Mouse (Mus musculus): Measurements from ENCODE around the gene Spata3. TPM values are rescaled to one million over a fixed set of nuclear protein-coding genes. Genes with fewer than 3 reads are reported as not detected.

Spata3 gene
- polyA plus RNA-seq (2017; shearing (Covaris generic)) = 0.20 TPM

DNA sequence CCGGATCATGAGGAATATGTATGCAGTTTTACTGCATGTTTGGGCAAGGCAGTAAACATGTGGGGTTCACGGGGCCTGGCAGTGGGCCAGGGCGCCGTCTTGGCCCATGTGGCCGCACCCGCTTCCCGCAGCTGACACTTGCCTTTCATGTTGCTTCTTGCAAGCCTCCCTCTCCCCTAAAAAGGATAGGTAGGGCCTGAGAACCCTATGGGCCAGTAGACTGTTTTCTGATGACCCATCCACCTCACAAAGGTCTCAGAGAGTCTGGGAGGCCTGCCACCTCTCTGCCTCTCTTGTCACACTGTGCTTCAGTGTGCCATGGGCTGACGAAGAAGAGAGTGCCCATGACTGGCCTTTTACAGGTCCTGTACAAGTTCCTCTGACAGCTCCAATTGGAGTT is at the start of gene Spata3:
Spata3 (plus strand) TSS at position 301 of the 400 bp plus-strand sequence.

GRCm38 (mm10) chr1:86045848-86046805 is 29.5 kb downstream of the Spata3 start, which contains the start of gene 2810459M11Rik:
2810459M11Rik (plus strand) TSS chr1:86045863.

GRCm38 (mm10) chr1:86064271-86064991 is 47.8 kb downstream of the Spata3 start, which contains the start of gene Psmd1:
Psmd1 (plus strand) TSS chr1:86064387.

Other genes with a start within 250 kb of the Spata3 start
- 32.1 TPM for gene A630001G21Rik, start 238.2 kb upstream of the Spata3 start, polyA plus RNA-seq (2017; shearing (Covaris generic))
- 244 TPM for gene Cab39, start 223.4 kb upstream of the Spata3 start, polyA plus RNA-seq (2017; shearing (Covaris generic))
- gene Itm2c, start 122.5 kb upstream of the Spata3 start, polyA plus RNA-seq (2017; shearing (Covaris generic)) = 373 TPM
- 0.25 TPM for gene 4933407L21Rik, start 88.3 kb upstream of the Spata3 start, polyA plus RNA-seq (2017; shearing (Covaris generic))
- gene Gpr55, start 55.8 kb upstream of the Spata3 start, polyA plus RNA-seq (2017; shearing (Covaris generic)) = 4.2 TPM
- gene 2810459M11Rik, start 29.0 kb downstream of the Spata3 start, polyA plus RNA-seq (2017; shearing (Covaris generic)) = 0.16 TPM
- gene Psmd1, start 47.6 kb downstream of the Spata3 start, polyA plus RNA-seq (2017; shearing (Covaris generic)) = 100 TPM
- 0.35 TPM for gene Htr2b, start 95.2 kb downstream of the Spata3 start, polyA plus RNA-seq (2017; shearing (Covaris generic))
- not detected for gene Gm21972, start 116.8 kb downstream of the Spata3 start, polyA plus RNA-seq (2017; shearing (Covaris generic))
- gene Armc9, start 138.0 kb downstream of the Spata3 start, polyA plus RNA-seq (2017; shearing (Covaris generic)) = 9.3 TPM

All from CD4-positive, CD25-positive, alpha-beta regulatory T cell (primary cell).